In genomic region chr4:134478031-134478430, GRCm38 (mm10) we compare ENCODE assay signal across 8 mouse cellular contexts. TPM values are rescaled to one million over a fixed set of nuclear protein-coding genes. Genes with fewer than 3 reads are reported as not detected.
A peak's percentile ranks its signal among the peaks of the same experiment; 100 is the strongest.
DNase-seq lines count a peak whose midpoint lies in the region; ATAC-seq and TF ChIP-seq lines count a peak whose summit lies in the region.

No protein-coding gene starts in this region.

- 8% methylated on average over 9 of the region's 9 CpGs for WGBS in forebrain, embryonic 14.5 days
- WGBS in neural tube, embryonic 15.5 days: 7% methylated on average over 9 of the region's 9 CpGs

- no peak overlapping the region for H3K4me3 ChIP-seq in ES-Bruce4 (ENCODE audit: low read depth, low read length)
- no peak overlapping the region for H3K4me3 ChIP-seq in forebrain, embryonic 14.5 days (ENCODE audit: low read depth, low read length)
- H3K4me3 ChIP-seq in neural tube, embryonic 15.5 days (replicated peaks): no peak overlapping the region

- no peak for TF ChIP-seq POLR2A in ES-Bruce4 (IDR thresholded peaks at IDR 0.05; ENCODE audit: insufficient read depth, low read length)

- H3K36me3 ChIP-seq in ES-Bruce4 (ENCODE audit: control insufficient read depth, insufficient read depth, low read length, poor library complexity, severe bottlenecking): peaks cover 7% of the 10 kb centered on the region; the same call in 1 of the 2 replicates
- peaks cover 41% of the 10 kb centered on the region for H3K36me3 ChIP-seq in forebrain, embryonic 14.5 days (ENCODE audit: control insufficient read depth, insufficient read depth, low read length)
- peaks cover 35% of the 10 kb centered on the region for H3K36me3 ChIP-seq in neural tube, embryonic 15.5 days

- peak; percentile 99 for TF ChIP-seq CTCF in ES-Bruce4 (IDR thresholded peaks at IDR 0.05; ENCODE audit: low read depth, low read length)

- H3K4me1 ChIP-seq in ES-Bruce4 (ENCODE audit: control insufficient read depth, insufficient read depth, low read length): no peaks in the 10 kb centered on the region
- H3K4me1 ChIP-seq in forebrain, embryonic 14.5 days (ENCODE audit: control insufficient read depth, insufficient read depth, low read length): 0 out of 2 replicates have a peak, but pooled peaks cover 7% of the 10 kb centered on the region
- peaks cover 30% of the 10 kb centered on the region for H3K4me1 ChIP-seq in neural tube, embryonic 15.5 days

- H3K27me3 ChIP-seq in ES-Bruce4 (ENCODE audit: control insufficient read depth, insufficient read depth, low read length, poor library complexity, severe bottlenecking): no peaks in the 10 kb centered on the region
- no peaks in the 10 kb centered on the region for H3K27me3 ChIP-seq in forebrain, embryonic 14.5 days (replicated peaks; ENCODE audit: control insufficient read depth, insufficient read depth, low read length)
- H3K27me3 ChIP-seq in neural tube, embryonic 15.5 days (replicated peaks): no peaks in the 10 kb centered on the region

- peak; percentile 72 for ATAC-seq in forebrain, embryonic 14.5 days
- peak; percentile 75 for ATAC-seq in neural tube, embryonic 15.5 days (ENCODE audit: low FRiP score)

- intact Hi-C loops in heart, postnatal 25 days (cut with DNase I): loop anchor here (1.0 to 10.0 kb wide), 2 partner anchors 82 to 233 kb away; partner anchors contain the start of genes E130218I03Rik, Gm30191, Pafah2 and Zfp593

- DNase-seq in c-Kit-positive CD71-positive TER-119-positive erythroid progenitor cells, embryonic 14.5 days (ENCODE audit: low spot score): peak; percentile 79
- peak; percentile 87 for DNase-seq in forebrain, embryonic 14.5 days (ENCODE audit: low spot score)
- DNase-seq in heart, postnatal 25 days (ENCODE audit: low spot score): peak; percentile 67
- DNase-seq in layer of hippocampus, adult 18-20 months (ENCODE audit: low spot score in 2 of 2): peak; percentile 87 to 94
- DNase-seq in lung, adult 18-20 months: peak; percentile 89 to 92
- DNase-seq in testis, postnatal 10 days (ENCODE audit: low spot score): peak; percentile 97

- H3K9ac ChIP-seq in ES-Bruce4 (ENCODE audit: low read depth, poor library complexity, severe bottlenecking): no peak overlapping the region
- H3K9ac ChIP-seq in forebrain, embryonic 14.5 days (ENCODE audit: low read length): no peak overlapping the region
- H3K9ac ChIP-seq in neural tube, embryonic 15.5 days (replicated peaks): no peak overlapping the region

- TF ChIP-seq EP300 in ES-Bruce4 (IDR thresholded peaks at IDR 0.05; ENCODE audit: insufficient read depth, low read depth, low read length): 0 out of 2 replicates have a peak, but pooled peaks have one; percentile 34

- no peaks in the 10 kb centered on the region for H3K9me3 ChIP-seq in ES-Bruce4 (replicated peaks; ENCODE audit: control insufficient read depth, insufficient read depth, low read length, poor library complexity, severe bottlenecking)
- no peaks in the 10 kb centered on the region for H3K9me3 ChIP-seq in forebrain, embryonic 14.5 days (replicated peaks; ENCODE audit: control insufficient read depth, low read length)
- H3K9me3 ChIP-seq in neural tube, embryonic 15.5 days (replicated peaks): no peaks in the 10 kb centered on the region

- H3K27ac ChIP-seq in ES-Bruce4 (ENCODE audit: insufficient read depth, low read length): no peak overlapping the region
- H3K27ac ChIP-seq in forebrain, embryonic 14.5 days (ENCODE audit: low read depth, low read length): 0 out of 2 replicates have a peak overlapping the region, but pooled peaks have one; percentile 23
- H3K27ac ChIP-seq in neural tube, embryonic 15.5 days (replicated peaks): peak overlapping the region; percentile 60

- H3K4me2 ChIP-seq in forebrain, embryonic 14.5 days (ENCODE audit: low read length): no peak overlapping the region
- H3K4me2 ChIP-seq in neural tube, embryonic 15.5 days: no peak overlapping the region; the same call in 1 of the 2 replicates

RNA-seq across cellular contexts. Expression of gene Stmn1, which starts 9.9 kb away (rescaled TPM):
- 266 and 270 TPM in 2 replicates for polyA plus RNA-seq in ES-Bruce4 (2011; ENCODE audit: insufficient read depth, insufficient read length, low read depth, missing spikeins)
- 7,624 and 8,172 TPM in 2 replicates for polyA plus RNA-seq in forebrain, embryonic 14.5 days (2014; fragmentation: Nextera tagmentation; extraction: Ambion mirVana)
- total RNA-seq in heart, postnatal 25 days (2021): 10 to 100 TPM; 24.5 to 26.4 TPM
- 100 to 1,000 TPM; 373 to 429 TPM for total RNA-seq in layer of hippocampus, adult 18-20 months (2021)
- polyA plus RNA-seq in neural tube, embryonic 15.5 days (2015; fragmentation: Nextera tagmentation; extraction: Ambion mirVana): 4,048 and 4,915 TPM in 2 replicates

RNA-seq across cellular contexts. Expression of gene Paqr7, which starts 18.5 kb away (rescaled TPM):
- polyA plus RNA-seq in ES-Bruce4 (2011; ENCODE audit: insufficient read depth, insufficient read length, low read depth, missing spikeins): 1.5 and 3.4 TPM in 2 replicates
- polyA plus RNA-seq in forebrain, embryonic 14.5 days (2014; fragmentation: Nextera tagmentation; extraction: Ambion mirVana): 4.3 and 6.0 TPM in 2 replicates
- total RNA-seq in heart, postnatal 25 days (2021): 10 to 100 TPM; 16.9 to 17.4 TPM
- 10 to 100 TPM; 60.9 to 67.1 TPM for total RNA-seq in layer of hippocampus, adult 18-20 months (2021)
- 30.5 and 35.2 TPM in 2 replicates for polyA plus RNA-seq in neural tube, embryonic 15.5 days (2015; fragmentation: Nextera tagmentation; extraction: Ambion mirVana)

RNA-seq across cellular contexts. Expression of gene Aunip, which starts 32.8 kb away (rescaled TPM):
- 32.4 and 38.3 TPM in 2 replicates for polyA plus RNA-seq in ES-Bruce4 (2011; ENCODE audit: insufficient read depth, insufficient read length, low read depth, missing spikeins)
- 2.2 and 3.3 TPM in 2 replicates for polyA plus RNA-seq in forebrain, embryonic 14.5 days (2014; fragmentation: Nextera tagmentation; extraction: Ambion mirVana)
- under 1 TPM; 0.34 to 0.47 TPM for total RNA-seq in heart, postnatal 25 days (2021)
- total RNA-seq in layer of hippocampus, adult 18-20 months (2021): under 1 TPM; 0.36 to 0.57 TPM
- polyA plus RNA-seq in neural tube, embryonic 15.5 days (2015; fragmentation: Nextera tagmentation; extraction: Ambion mirVana): 1.8 and 5.4 TPM in 2 replicates

RNA-seq across cellular contexts. Expression of gene Mtfr1l, which starts 57.2 kb away (rescaled TPM):
- polyA plus RNA-seq in ES-Bruce4 (2011; ENCODE audit: insufficient read depth, insufficient read length, low read depth, missing spikeins): 50.5 and 51.9 TPM in 2 replicates
- 177 and 185 TPM in 2 replicates for polyA plus RNA-seq in forebrain, embryonic 14.5 days (2014; fragmentation: Nextera tagmentation; extraction: Ambion mirVana)
- total RNA-seq in heart, postnatal 25 days (2021): 100 to 1,000 TPM; 178 to 185 TPM
- 10 to 100 TPM; 69.0 to 70.7 TPM for total RNA-seq in layer of hippocampus, adult 18-20 months (2021)
- 166 and 177 TPM in 2 replicates for polyA plus RNA-seq in neural tube, embryonic 15.5 days (2015; fragmentation: Nextera tagmentation; extraction: Ambion mirVana)

Comparison
In these comparisons a context has a peak if more than half of its experiments do, and no peak if none do; other contexts are left out.
1. RNA of gene Stmn1, which starts 9.9 kb away (polyA plus RNA-seq): 7,624 to 8,172 TPM in forebrain, embryonic 14.5 days and 4,048 to 4,915 TPM in neural tube, embryonic 15.5 days; 266 to 270 TPM in ES-Bruce4; every median in the first group is over 10 times any median in the second.
2. Peak in every context shown above with its lines, with median percentiles within 50 percentile points of each other: DNase-seq.